Mouse (Mus musculus) ES-Bruce4 (cell line): ENCODE measurements around the gene Rnase4. TPM values are rescaled to one million over a fixed set of nuclear protein-coding genes. Genes with fewer than 3 reads are reported as not detected.
"Not testable (repeated sequence)": the region's sequence is repeated elsewhere in the genome, so short reads cannot be mapped to it uniquely, and the experiment has no call there.

Source experiments
- H3K27ac ChIP-seq: 2 replicates; pipeline ENCODE4 v1.5.1; 2012; ENCODE audit warnings: low read length, inconsistent platforms; ENCODE audit not compliant: insufficient read depth
- H3K27me3 ChIP-seq: 2 replicates; pipeline ENCODE4 v1.6.1; 2012; ENCODE audit warnings: mild to moderate bottlenecking, low read length, inconsistent platforms; ENCODE audit not compliant: control insufficient read depth, poor library complexity, insufficient read depth, severe bottlenecking
- H3K36me3 ChIP-seq: 2 replicates; pipeline ENCODE4 v1.6.1; 2012; ENCODE audit warnings: inconsistent platforms, mild to moderate bottlenecking, low read length, moderate library complexity; ENCODE audit not compliant: control insufficient read depth, poor library complexity, insufficient read depth, severe bottlenecking
- H3K4me1 ChIP-seq: one replicate; pipeline ENCODE4 v1.8.1; 2011; ENCODE audit warnings: low read length; ENCODE audit not compliant: control insufficient read depth, insufficient read depth
- H3K4me3 ChIP-seq: 2 replicates; pipeline ENCODE4 v1.5.1; 2011; ENCODE audit warnings: low read depth, mild to moderate bottlenecking, low read length
- H3K9ac ChIP-seq: 2 replicates; pipeline ENCODE4 v1.6.1; 2012; ENCODE audit warnings: low read depth, mild to moderate bottlenecking, inconsistent platforms; ENCODE audit not compliant: poor library complexity, severe bottlenecking
- H3K9me3 ChIP-seq: replicated peaks from 2 replicates; pipeline ENCODE4 v1.6.1; 2012; ENCODE audit warnings: mild to moderate bottlenecking, low read length, inconsistent platforms; ENCODE audit not compliant: control insufficient read depth, poor library complexity, insufficient read depth, severe bottlenecking
- CTCF ChIP-seq: IDR thresholded peaks from one replicate; pipeline ENCODE4 v1.8.1; 2011; ENCODE audit warnings: low read depth, low read length
- EP300 ChIP-seq: IDR thresholded peaks from 2 replicates; pipeline ENCODE4 v1.6.1; 2011; ENCODE audit warnings: low read depth, low read length; ENCODE audit not compliant: insufficient read depth
- POLR2A ChIP-seq: IDR thresholded peaks from one replicate; pipeline ENCODE4 v1.8.1; 2011; ENCODE audit warnings: low read length; ENCODE audit not compliant: insufficient read depth
- polyA plus RNA-seq: library from polyadenylated mRNA; stranded (reverse); fragments of >200 nt; gene quantifications from 2 replicates; pipeline ENCODE4 v1.2.4, GENCODE M21; 2011; ENCODE audit warnings: low read depth; ENCODE audit not compliant: missing spikeins, insufficient read depth, insufficient read length

The Rnase4 gene
- polyA plus RNA-seq, 1 experiment = 7.2 TPM

DNA sequence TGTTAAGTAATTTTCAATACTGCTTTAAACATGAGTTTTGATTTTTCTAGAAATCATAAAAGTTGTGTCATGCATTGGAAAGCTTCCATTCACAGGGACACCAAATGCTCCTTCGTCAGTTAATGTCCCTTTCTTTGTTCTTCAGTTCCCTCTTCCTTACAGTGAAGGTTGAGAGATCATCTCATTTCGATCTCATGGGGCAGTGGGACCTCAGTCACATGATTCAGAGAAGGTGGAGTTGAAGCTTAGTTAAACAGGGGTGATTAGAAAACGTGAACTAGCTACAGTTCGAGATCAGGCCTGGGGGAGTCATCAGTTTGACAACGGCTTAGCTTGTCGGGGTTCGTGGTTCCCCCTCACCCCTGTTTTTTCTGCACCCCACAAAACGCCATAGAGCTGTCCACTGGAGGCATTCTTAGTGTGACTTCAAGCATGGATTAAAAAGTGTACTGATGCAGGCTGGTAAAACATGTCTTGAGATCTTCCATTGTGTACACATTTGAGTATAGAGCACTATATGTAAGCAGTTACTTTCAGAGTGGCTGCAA is 1.3 kb downstream of the Rnase4 start:
- TF ChIP-seq EP300 = no peak
- no peak for TF ChIP-seq CTCF
- no peak for TF ChIP-seq POLR2A
- no peaks in the 10 kb centered on the region for H3K27me3 ChIP-seq
- no peak overlapping the region for H3K4me3 ChIP-seq
- H3K36me3 ChIP-seq = no peaks in the 10 kb centered on the region
- no peaks in the 10 kb centered on the region for H3K9me3 ChIP-seq
- H3K4me1 ChIP-seq = no peaks in the 10 kb centered on the region
- H3K9ac ChIP-seq = no peak overlapping the region
- no peak overlapping the region for H3K27ac ChIP-seq

DNA sequence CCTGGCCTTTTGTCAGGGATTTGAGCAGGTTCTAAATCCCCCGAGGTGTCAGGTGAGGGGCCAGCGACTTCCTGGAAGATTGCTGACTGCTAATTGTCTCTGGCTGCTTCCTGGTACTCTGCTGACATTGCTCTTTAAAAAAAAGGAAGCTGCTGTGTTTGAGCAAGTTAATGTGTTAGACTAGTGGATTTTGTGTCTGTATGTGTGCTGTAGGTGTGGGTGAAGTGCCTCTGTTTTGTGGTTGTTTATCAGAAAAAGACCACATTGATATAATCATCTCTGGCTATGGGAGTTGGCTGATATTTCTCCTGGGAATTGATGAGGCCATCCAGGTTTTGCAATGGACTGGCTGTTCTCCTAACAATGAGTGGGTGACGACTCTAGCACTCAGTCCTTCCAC is 2.6 kb downstream of the Rnase4 start:
- H3K36me3 ChIP-seq = no peaks in the 10 kb centered on the region
- TF ChIP-seq CTCF (no peak), EP300 (no peak), POLR2A (no peak)
- H3K9me3 ChIP-seq = no peaks in the 10 kb centered on the region
- no peaks in the 10 kb centered on the region for H3K27me3 ChIP-seq
- no peaks in the 10 kb centered on the region for H3K4me1 ChIP-seq
- no peak overlapping the region for H3K4me3 ChIP-seq
- H3K9ac ChIP-seq = no peak overlapping the region
- H3K27ac ChIP-seq = no peak overlapping the region

DNA sequence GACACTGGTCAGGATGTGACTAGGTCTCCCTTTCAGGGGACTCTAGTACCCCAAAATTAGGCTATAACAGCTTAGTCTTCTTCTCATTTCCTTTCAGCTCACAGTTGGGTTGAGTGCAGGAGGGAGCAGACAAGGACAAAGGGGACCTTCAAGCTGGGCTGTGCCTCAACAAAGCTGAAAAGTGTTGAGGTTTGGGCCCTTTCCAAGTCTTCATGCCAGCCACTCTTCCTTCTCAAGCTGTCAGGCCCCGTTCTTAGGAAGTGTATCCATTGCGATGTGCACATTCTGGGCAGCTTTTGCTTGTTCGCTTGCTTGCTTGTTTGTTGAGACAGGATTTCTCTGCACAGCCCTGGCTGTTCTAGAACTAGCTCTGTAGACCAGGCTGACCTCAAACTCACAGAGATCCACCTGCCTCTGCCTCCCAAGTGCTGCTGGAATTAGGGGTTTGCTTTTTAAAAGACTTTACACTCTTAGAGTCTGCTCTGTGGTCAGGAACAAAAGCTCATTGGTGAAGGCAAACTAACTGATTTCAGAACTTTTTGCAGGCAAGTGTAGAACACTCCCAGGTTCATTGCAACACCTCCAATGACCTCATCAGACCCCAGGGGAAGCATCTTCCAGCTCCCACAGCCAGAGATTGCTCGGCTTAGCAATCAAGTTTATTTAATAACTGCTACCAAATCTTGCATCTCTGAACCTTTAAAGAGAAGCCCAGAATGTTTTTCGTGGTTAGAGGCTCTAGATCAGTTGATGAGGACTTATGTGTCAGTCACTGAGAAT is 3.4 kb downstream of the Rnase4 start:
- H3K36me3 ChIP-seq = no peaks in the 10 kb centered on the region
- H3K4me1 ChIP-seq = no peaks in the 10 kb centered on the region
- no peaks in the 10 kb centered on the region for H3K27me3 ChIP-seq
- no peaks in the 10 kb centered on the region for H3K9me3 ChIP-seq
- H3K27ac ChIP-seq = no peak overlapping the region
- H3K4me3 ChIP-seq = no peak overlapping the region
- TF ChIP-seq EP300 = no peak
- TF ChIP-seq CTCF = no peak
- no peak for TF ChIP-seq POLR2A
- no peak overlapping the region for H3K9ac ChIP-seq

DNA sequence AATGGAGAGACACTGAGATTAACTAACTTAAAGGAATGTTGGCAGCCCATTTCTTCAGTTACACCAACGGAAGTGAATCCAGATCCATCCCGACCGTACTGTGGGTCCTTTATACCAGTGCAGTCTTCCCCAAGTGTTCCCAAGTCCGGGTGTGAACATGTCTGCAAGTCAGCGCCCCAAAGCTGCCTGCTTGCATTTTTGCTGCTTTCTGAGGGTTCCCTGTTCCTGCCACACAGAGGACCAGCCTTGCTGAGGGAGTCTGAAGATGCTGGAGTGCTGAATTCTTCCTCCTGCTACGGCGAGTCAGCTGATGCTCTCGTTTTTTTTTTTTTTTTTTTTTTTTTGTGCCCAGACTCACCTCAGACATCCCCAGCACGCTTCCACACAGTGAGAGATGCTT is 4.0 kb downstream of the Rnase4 start:
- Histone ChIP-seq H3K27ac (no peak overlapping the region), H3K27me3 (no peaks in the 10 kb centered on the region), H3K9ac (no peak overlapping the region), H3K4me1 (no peaks in the 10 kb centered on the region), H3K9me3 (no peaks in the 10 kb centered on the region), H3K36me3 (no peaks in the 10 kb centered on the region), H3K4me3 (no peak overlapping the region)
- TF ChIP-seq EP300 = no peak
- TF ChIP-seq CTCF = no peak
- no peak for TF ChIP-seq POLR2A

DNA sequence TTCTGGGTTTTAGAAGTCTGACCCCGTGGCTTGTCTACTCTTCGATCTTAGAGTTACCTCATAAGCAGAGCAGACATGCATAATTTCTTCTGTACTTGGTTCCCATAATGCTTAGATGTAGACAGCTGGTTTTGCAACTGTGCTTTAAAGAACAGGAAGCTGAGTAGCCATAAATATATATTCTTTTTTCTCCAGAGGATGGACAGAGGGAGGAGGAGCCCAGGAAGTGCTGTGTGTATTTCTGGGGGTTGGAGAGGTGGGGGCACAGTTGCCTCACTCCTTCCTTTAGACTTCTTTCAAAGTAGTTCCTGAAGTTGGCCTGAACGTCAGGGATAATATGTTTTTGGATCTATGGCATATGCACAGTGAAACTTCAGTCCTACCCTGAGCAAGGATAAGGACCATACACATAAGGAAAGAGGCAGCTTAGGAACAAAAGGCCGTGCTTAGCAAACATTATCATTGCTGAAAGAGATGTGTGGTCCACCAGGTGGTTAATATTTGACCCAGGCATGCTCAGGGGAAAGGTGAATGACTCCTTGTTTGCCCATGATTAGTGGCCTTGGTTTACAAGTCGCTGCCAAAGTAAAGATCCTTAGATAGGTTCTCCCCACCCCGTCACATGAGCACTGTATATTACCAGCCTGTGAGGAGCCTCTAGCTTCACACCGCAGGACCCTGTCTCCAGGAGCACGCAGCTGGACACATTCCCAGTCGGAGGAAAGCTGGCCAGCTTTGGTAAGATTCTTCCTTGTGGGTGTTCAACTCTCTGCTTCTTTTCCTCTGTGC is 5.1 kb downstream of the Rnase4 start:
- TF ChIP-seq POLR2A (no peak), EP300 (no peak), CTCF (no peak)
- Histone ChIP-seq H3K27me3 (no peaks in the 10 kb centered on the region), H3K9ac (no peak overlapping the region), H3K36me3 (no peaks in the 10 kb centered on the region), H3K4me1 (no peaks in the 10 kb centered on the region), H3K27ac (no peak overlapping the region), H3K4me3 (no peak overlapping the region), H3K9me3 (no peaks in the 10 kb centered on the region)

DNA sequence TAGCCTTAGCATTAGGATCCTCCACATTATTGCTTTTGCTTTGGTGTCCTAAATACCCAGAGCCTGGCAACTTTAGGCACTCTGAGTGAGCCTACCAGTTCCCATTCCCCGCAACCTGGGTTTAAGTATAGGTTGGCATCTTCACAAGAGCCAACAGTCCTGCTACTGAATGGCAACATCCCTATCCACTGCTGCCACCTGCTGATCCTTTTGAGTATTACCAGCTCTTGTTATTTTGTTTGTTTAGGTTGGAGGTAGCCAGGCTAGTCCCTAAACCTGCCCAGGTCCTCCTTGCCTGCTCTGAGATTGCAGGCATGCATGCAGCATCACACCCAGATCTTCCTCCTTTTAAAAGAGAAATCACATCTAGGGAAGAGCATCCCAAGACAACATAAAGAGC is 7.4 kb downstream of the Rnase4 start:
- TF ChIP-seq CTCF = peak; percentile 24
- H3K4me3 ChIP-seq, H3K4me1 ChIP-seq, H3K27me3 ChIP-seq, H3K9ac ChIP-seq, H3K36me3 ChIP-seq, H3K9me3 ChIP-seq, H3K27ac ChIP-seq: not testable (repeated sequence)
